Mouse (Mus musculus) lung, postnatal 0 days (tissue): ENCODE measurements around the gene Rxfp2.

Experiments used
- CTCF ChIP-seq: IDR thresholded peaks from 2 replicates; pipeline ENCODE4 v1.5.1; 2016; ENCODE audit warnings: antibody characterized with exemption, mild to moderate bottlenecking
- EP300 ChIP-seq: IDR thresholded peaks from 2 replicates; pipeline ENCODE4 v1.6.1; 2016; ENCODE audit warnings: antibody characterized with exemption, mild to moderate bottlenecking, control low read depth

DNA sequence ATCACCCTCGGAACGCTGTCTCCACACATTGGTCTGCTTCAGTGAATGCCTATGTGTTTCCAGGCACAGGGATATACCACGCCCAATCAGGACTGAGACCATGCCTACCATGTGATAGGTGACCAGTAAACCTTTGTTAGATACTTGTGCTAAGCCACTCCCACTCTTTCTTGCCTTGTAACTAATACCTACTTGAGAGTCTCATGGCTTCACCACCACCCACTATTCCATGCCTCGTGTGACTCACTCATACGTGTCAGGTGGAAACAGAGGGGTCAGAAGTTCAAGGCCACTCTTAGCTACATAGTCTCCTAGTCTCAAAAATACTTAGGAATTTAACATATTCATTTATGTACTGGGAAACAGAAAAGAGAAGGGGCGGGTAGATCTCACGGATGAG is 35.5 kb downstream of the Rxfp2 start:
- no peak for TF ChIP-seq CTCF
- TF ChIP-seq EP300, result no peak
